Mouse (Mus musculus): ENCODE results near the gene Sox14.

GRCm38 (mm10) chr9:99868054-99868453 is 7.9 kb downstream of the Sox14 start:
- TF ChIP-seq SIN3A (IDR thresholded peaks at IDR 0.05; ENCODE audit: low read length) (no peak), CTCF (conservative IDR thresholded peaks at IDR 0.05 in 1 of 2, IDR thresholded peaks at IDR 0.05 in 1 of 2; ENCODE audit: low read depth in 2 of 2, low read length in 2 of 2) (no peak), EP300 (IDR thresholded peaks at IDR 0.05; ENCODE audit: low read length) (no peak), ZC3H11A (IDR thresholded peaks at IDR 0.05; ENCODE audit: low read depth, low read length) (no peak)

Data from CH12.LX (cell line).